Mouse (Mus musculus) erythroblast, embryonic 14.5 days (primary cell): ENCODE data around the gene Pdzrn3.

Experiments used
- GATA1 ChIP-seq: IDR thresholded peaks from 2 replicates; pipeline ENCODE4 v1.6.1; 2012; ENCODE audit warnings: low read length, inconsistent platforms, mixed read lengths
- TAL1 ChIP-seq: IDR thresholded peaks from 3 replicates; pipeline ENCODE4 v1.6.1; 2012; ENCODE audit warnings: low read length, inconsistent platforms, mixed read lengths

- no peak for TF ChIP-seq GATA1
- TF ChIP-seq TAL1: no peak
Measured at GRCm38 (mm10) chr6:101327741-101328140, 50.0 kb downstream of the Pdzrn3 start.
